Mouse (Mus musculus) stomach, postnatal 0 days (tissue): ENCODE data around the gene Negr1. TPM values are rescaled to one million over a fixed set of nuclear protein-coding genes. Genes with fewer than 3 reads are reported as not detected.

Experiments
- ATAC-seq: fragments of 200-750 bp; cut with Nextera tagmentation; 2 replicates; pipeline ENCODE4 v1.8.0; 2017; ENCODE audit not compliant: low FRiP score, low TSS enrichment
- DNase-seq: peaks from one replicate; pipeline ENCODE4 v3.0.0-alpha.2; 2016; ENCODE audit warnings: low spot score
- H3K27ac ChIP-seq: fragments of 300-500 bp; sonication (generic); replicated peaks from 2 replicates; pipeline ENCODE4 v1.5.1; 2014; ENCODE audit warnings: mild to moderate bottlenecking, control low read depth
- H3K27me3 ChIP-seq: fragments of 300-500 bp; sonication (generic); 2 replicates; pipeline ENCODE4 v1.6.1; 2014; ENCODE audit warnings: low read length; ENCODE audit not compliant: control insufficient read depth, insufficient read depth
- H3K36me3 ChIP-seq: fragments of 300-500 bp; sonication (generic); 2 replicates; pipeline ENCODE4 v1.6.1; 2014; ENCODE audit warnings: low read length, mixed read lengths; ENCODE audit not compliant: control insufficient read depth, insufficient read depth
- H3K4me1 ChIP-seq: fragments of 300-500 bp; sonication (generic); replicated peaks from 2 replicates; pipeline ENCODE4 v1.6.1; 2014; ENCODE audit warnings: antibody characterized with exemption; ENCODE audit not compliant: control insufficient read depth, insufficient read depth
- H3K4me2 ChIP-seq: fragments of 300-500 bp; sonication (generic); replicated peaks from 2 replicates; pipeline ENCODE4 v1.6.1; 2014; ENCODE audit warnings: low read depth, mild to moderate bottlenecking, control low read depth, moderate library complexity
- H3K4me3 ChIP-seq: fragments of 300-500 bp; sonication (generic); 2 replicates; pipeline ENCODE4 v1.5.1; 2014; ENCODE audit warnings: low read depth, low read length, control low read depth
- H3K9ac ChIP-seq: fragments of 300-500 bp; sonication (generic); 2 replicates; pipeline ENCODE4 v1.6.1; 2014; ENCODE audit warnings: mild to moderate bottlenecking, low read length, control low read depth, mixed read lengths
- H3K9me3 ChIP-seq: fragments of 300-500 bp; sonication (generic); 2 replicates; pipeline ENCODE4 v1.6.1; 2016; ENCODE audit warnings: low read length; ENCODE audit not compliant: control insufficient read depth
- CTCF ChIP-seq: IDR thresholded peaks from 2 replicates; pipeline ENCODE4 v1.5.1; 2016; ENCODE audit warnings: antibody characterized with exemption, low read depth, mild to moderate bottlenecking, moderate library complexity
- EP300 ChIP-seq: optimal IDR thresholded peaks from 2 replicates; pipeline ENCODE3; 2016; ENCODE audit warnings: antibody characterized with exemption
- WGBS: fragments of 180-500 bp; shearing (Covaris S2); extraction: QIAGEN DNeasy Blood & Tissue Kit; methylation state at CpG from one replicate; pipeline ENCODE4 v1.1.7; 2014; 5-methylcytosine and 5-hydroxymethylcytosine counted together
- polyA plus RNA-seq: library from polyadenylated mRNA; unstranded; fragments of >200 nt; fragmentation: Nextera tagmentation; extraction: Ambion mirVana; gene quantifications from 2 replicates; pipeline ENCODE4 v1.2.1, GENCODE M21; 2015

Negr1 gene
- polyA plus RNA-seq, 1 experiment from 2014 or later = 1.5 TPM

DNA sequence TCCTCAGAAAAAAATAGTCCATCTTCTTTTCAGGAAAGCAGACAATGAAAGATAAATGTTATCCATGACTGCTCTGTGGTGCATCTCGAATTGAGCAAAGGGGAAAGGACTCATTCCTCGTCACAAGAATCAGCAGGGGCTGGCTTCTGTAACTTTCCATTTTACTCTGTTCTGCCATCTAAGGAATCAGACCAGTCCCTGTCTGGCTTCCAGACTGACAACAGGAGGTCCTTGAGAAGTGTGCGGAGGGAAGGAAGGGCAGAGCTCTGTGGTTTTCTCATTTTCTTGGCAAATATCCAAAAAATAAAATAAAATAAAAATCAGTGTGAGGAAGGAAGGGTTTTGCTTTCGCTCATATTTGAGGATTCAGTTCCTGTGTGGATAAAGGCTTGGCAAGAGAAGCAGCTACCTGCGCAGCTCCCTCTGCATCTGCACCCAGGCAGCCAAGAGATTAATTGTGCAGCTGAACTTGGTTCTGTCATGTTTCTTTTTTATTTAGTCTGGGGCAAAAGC, 373.2 kb downstream of the Negr1 start:
- WGBS = 55% methylated on average over 5 of the region's 5 CpGs
- Histone ChIP-seq H3K27ac (no peak overlapping the region), H3K9me3 (no peaks in the 10 kb centered on the region), H3K36me3 (no peaks in the 10 kb centered on the region), H3K4me3 (no peak overlapping the region), H3K9ac (no peak overlapping the region), H3K4me1 (no peaks in the 10 kb centered on the region), H3K4me2 (no peak overlapping the region), H3K27me3 (no peaks in the 10 kb centered on the region)
- ATAC-seq = no peak
- DNase-seq = no peak
- TF ChIP-seq EP300 (no peak), CTCF (no peak)

- no peak for TF ChIP-seq CTCF
- no peak for TF ChIP-seq EP300
- H3K36me3 ChIP-seq = no peaks in the 10 kb centered on the region
- no peaks in the 10 kb centered on the region for H3K4me1 ChIP-seq
- H3K27me3 ChIP-seq = no peaks in the 10 kb centered on the region
- DNase-seq (no peak), ATAC-seq (no peak)
- no peak overlapping the region for H3K4me3 ChIP-seq
- 71% methylated on average over 6 of the region's 6 CpGs for WGBS
- no peak overlapping the region for H3K27ac ChIP-seq
- H3K9ac ChIP-seq = no peak overlapping the region
- H3K9me3 ChIP-seq = no peaks in the 10 kb centered on the region
- H3K4me2 ChIP-seq = no peak overlapping the region
Observed at GRCm38 (mm10) chr3:156947404-156947803, 385.8 kb downstream of the Negr1 start.

GRCm38 (mm10) chr3:156952970-156953369, 391.4 kb downstream of the Negr1 start:
- no peak for TF ChIP-seq EP300
- no peak for TF ChIP-seq CTCF
- ATAC-seq = no peak
- DNase-seq = no peak
- no peak overlapping the region for H3K4me2 ChIP-seq
- H3K36me3 ChIP-seq = no peaks in the 10 kb centered on the region
- no peak overlapping the region for H3K9ac ChIP-seq
- 60% methylated on average over 6 of the region's 6 CpGs for WGBS
- H3K4me3 ChIP-seq = no peak overlapping the region
- no peak overlapping the region for H3K27ac ChIP-seq
- no peaks in the 10 kb centered on the region for H3K27me3 ChIP-seq
- H3K4me1 ChIP-seq = no peaks in the 10 kb centered on the region
- H3K9me3 ChIP-seq = no peaks in the 10 kb centered on the region

DNA sequence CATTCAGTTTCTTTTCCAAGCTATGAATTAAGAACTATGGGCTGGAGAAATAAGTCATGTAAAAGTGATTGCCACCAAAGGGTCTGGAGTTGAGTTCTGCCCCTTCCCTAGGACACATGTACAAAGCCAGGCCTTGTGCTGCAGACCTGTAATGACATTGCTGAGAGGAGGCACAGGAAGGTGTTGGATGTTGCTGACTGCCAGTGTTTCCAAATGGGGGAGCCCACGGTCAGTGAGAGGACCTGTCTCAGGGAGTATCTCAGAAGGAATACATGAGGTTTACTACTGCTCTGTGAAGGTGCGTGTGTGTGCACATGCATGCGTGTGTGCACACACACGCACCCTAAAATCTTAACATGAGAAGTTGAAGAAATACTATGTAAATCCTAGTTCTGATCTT, 393.5 kb downstream of the Negr1 start:
- Histone ChIP-seq H3K9ac (no peak overlapping the region), H3K36me3 (no peaks in the 10 kb centered on the region), H3K27ac (no peak overlapping the region), H3K27me3 (no peaks in the 10 kb centered on the region), H3K4me1 (no peaks in the 10 kb centered on the region), H3K4me2 (no peak overlapping the region), H3K4me3 (no peak overlapping the region), H3K9me3 (no peaks in the 10 kb centered on the region)
- DNase-seq (no peak), ATAC-seq (no peak)
- 85% methylated on average over 4 of the region's 4 CpGs for WGBS
- no peak for TF ChIP-seq CTCF
- TF ChIP-seq EP300 = no peak

DNA sequence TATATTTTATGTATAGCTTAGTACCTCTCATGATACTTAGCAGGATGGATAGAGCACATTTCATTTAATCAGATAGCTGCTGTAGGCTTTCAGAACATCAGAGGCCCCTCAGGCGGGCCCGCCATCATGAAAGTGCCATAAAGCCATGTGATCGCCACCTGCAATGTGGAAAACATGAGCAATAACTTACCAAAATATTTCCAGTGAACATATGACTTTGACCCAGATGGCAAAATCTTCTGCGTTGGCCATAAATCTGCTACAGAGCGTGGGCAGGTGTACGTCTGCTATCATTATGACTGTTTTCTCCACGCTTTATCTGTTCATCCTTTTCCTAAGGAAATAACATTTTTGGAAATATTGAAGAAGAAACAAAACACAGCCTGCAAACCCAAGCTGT, 397.0 kb downstream of the Negr1 start:
- Histone ChIP-seq H3K27me3 (no peaks in the 10 kb centered on the region), H3K27ac (no peak overlapping the region), H3K4me1 (no peaks in the 10 kb centered on the region), H3K4me2 (no peak overlapping the region), H3K36me3 (no peaks in the 10 kb centered on the region), H3K9me3 (no peaks in the 10 kb centered on the region), H3K4me3 (no peak overlapping the region), H3K9ac (no peak overlapping the region)
- ATAC-seq = no peak
- no peak for DNase-seq
- TF ChIP-seq CTCF = no peak
- TF ChIP-seq EP300 = no peak
- 90% methylated on average over 7 of the region's 7 CpGs for WGBS

GRCm38 (mm10) chr3:156968764-156969163, 407.2 kb downstream of the Negr1 start:
- WGBS = 69% methylated on average over 2 of the region's 2 CpGs
- Histone ChIP-seq H3K4me1 (no peaks in the 10 kb centered on the region), H3K4me3 (no peak overlapping the region), H3K9ac (no peak overlapping the region), H3K36me3 (no peaks in the 10 kb centered on the region), H3K4me2 (no peak overlapping the region), H3K27me3 (no peaks in the 10 kb centered on the region), H3K9me3 (no peaks in the 10 kb centered on the region), H3K27ac (no peak overlapping the region)
- TF ChIP-seq EP300 (no peak), CTCF (no peak)
- no peak for ATAC-seq
- DNase-seq = no peak
